Mouse (Mus musculus): Measurements from ENCODE around the gene Isca2. TPM values are rescaled to one million over a fixed set of nuclear protein-coding genes. Genes with fewer than 3 reads are reported as not detected.

Isca2 gene
- total RNA-seq (2014; fragmentation: Nextera tagmentation) (81.7 and 107 TPM in 2 replicates), total RNA-seq (2017) (58.6 and 66.2 TPM in 2 replicates)

GRCm38 (mm10) chr12:84772726-84773441 is at the start of gene Isca2, which contains the start of gene Npc2:
TSS of gene Isca2 (plus strand) at chr12:84773251.
TSS of gene Npc2 (minus strand) at chr12:84773152.
- ATAC-seq (replicated peaks; ENCODE audit: poor library complexity, severe bottlenecking) = peak; percentile 94

GRCm38 (mm10) chr12:84726391-84726790 is 46.7 kb upstream of the Isca2 start:
- no peak for ATAC-seq (replicated peaks; ENCODE audit: poor library complexity, severe bottlenecking)

DNA sequence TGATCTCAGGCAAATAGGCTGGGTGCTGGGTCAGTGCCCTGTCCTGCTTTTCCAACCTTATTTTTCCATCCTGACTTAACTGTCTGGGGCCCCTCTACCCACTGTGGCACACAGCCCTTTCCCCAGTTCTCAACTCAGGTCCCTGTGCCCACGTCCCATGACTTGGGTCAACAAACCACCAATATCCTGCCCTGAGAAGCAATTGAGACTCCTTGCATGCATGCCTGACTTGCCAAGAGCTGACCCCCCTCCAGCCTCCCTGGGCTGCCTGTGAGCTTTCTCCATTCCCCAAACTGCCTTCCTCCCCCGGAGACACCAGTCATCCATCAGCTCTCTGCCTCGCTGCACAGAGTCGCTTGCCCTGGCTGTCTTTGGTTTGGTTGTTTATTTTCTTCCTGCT is 46.1 kb upstream of the Isca2 start:
- ATAC-seq (replicated peaks; ENCODE audit: poor library complexity, severe bottlenecking) = no peak

GRCm38 (mm10) chr12:84727434-84727833 is 45.6 kb upstream of the Isca2 start:
- ATAC-seq (replicated peaks; ENCODE audit: poor library complexity, severe bottlenecking) = no peak

GRCm38 (mm10) chr12:84728421-84728820 is 44.6 kb upstream of the Isca2 start:
- no peak for ATAC-seq (replicated peaks; ENCODE audit: poor library complexity, severe bottlenecking)

GRCm38 (mm10) chr12:84733366-84733765 is 39.7 kb upstream of the Isca2 start:
- no peak for ATAC-seq (replicated peaks; ENCODE audit: poor library complexity, severe bottlenecking)

GRCm38 (mm10) chr12:84743496-84743895 is 29.6 kb upstream of the Isca2 start:
- ATAC-seq (replicated peaks; ENCODE audit: poor library complexity, severe bottlenecking) = no peak

GRCm38 (mm10) chr12:84745700-84746099 is 27.4 kb upstream of the Isca2 start:
- no peak for ATAC-seq (replicated peaks; ENCODE audit: poor library complexity, severe bottlenecking)

DNA sequence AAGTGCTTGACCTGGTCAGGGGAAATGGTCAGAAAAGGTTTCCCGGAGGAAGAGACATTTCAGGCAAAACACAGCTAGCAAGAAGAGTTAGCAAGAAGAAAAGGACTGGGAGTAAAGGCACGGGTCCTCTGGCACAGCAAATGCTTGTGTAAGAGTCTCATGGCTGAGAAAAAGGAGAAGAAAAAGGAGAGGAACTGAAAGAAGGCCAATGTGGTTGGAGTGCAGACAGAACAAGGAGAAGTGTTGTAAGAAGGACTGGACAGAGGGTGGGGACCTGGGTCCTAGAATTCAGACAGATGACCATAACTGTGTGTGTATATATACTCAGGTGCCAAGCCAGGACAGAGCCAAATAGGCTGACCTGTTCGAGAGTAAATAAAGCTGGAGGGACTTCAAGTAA is 24.9 kb upstream of the Isca2 start:
- ATAC-seq (replicated peaks; ENCODE audit: poor library complexity, severe bottlenecking) = peak; percentile 74

DNA sequence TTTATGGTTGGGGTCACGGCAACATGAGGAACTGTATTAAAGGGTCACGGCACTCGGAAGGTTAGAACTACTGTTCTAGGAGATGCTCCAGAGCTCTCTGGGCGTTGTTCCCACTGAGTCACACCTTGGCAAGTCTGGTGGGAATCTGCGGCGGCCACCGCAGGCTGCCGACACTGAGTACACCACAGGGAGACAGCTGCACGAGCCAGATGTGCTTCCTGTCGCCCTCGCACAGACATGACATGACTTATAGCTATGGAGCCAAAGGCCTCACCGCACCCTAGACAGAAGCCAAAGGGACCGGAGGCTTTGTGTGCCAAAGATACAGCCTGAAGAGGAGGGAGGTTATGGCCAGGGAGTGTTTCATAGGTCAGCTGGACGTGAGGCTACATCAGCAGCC is 22.4 kb upstream of the Isca2 start:
- ATAC-seq (replicated peaks; ENCODE audit: poor library complexity, severe bottlenecking) = peak; percentile 32

- ATAC-seq (replicated peaks; ENCODE audit: poor library complexity, severe bottlenecking) = peak; percentile 74
Measured at GRCm38 (mm10) chr12:84752131-84752977, 20.7 kb upstream of the Isca2 start.

DNA sequence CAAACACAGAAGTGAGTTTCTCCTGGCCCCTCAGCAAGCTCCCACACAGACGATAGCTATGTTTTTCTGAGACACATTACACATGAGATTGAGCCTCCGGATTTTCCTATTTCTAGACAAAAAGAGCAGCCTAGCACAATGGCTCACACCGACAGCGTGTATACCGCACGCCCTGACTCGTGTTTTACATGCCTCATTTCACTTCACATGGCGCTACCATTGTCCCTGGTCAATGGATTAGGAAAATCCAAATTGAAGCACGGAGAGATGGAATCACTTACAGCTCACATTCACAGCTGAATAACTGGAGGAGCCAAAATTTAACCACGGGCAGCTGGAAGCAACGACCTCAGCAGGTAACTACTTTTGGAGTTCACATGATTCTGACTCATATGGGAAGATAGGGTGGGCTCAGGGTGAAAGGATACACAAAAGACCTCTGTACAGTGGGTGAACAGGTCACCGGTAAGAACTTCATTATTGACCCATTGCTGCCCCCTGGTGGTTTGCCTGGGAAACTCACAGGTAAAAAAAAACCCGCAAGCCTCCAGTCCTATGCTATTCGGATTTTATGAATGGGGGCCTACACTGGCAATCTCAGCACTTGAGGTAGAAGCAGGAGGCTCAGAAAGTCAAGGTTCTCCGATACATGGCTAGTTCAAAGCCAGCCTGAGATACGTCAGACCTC is 17.9 kb upstream of the Isca2 start:
- ATAC-seq (replicated peaks; ENCODE audit: poor library complexity, severe bottlenecking) = no peak

DNA sequence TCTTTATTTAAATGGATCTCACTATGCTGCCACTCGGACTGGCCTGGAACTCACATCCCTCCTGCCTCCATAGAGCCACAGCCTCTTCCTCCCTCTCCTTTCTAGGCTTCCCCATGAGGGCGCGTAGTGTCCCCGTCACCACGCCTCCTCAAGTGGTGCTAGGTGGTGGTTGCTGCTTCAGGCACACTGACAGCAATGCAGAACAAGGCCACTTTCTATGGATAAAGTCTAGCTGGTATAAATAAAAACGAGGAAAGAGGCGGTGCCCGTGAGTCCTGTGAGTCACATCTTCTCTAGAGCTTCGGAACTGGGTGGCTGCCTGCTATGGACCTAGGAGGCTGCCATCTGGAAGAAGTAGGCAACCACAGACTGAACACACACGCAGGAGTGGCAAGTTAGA is 17.0 kb upstream of the Isca2 start:
- no peak for ATAC-seq (replicated peaks; ENCODE audit: poor library complexity, severe bottlenecking)

DNA sequence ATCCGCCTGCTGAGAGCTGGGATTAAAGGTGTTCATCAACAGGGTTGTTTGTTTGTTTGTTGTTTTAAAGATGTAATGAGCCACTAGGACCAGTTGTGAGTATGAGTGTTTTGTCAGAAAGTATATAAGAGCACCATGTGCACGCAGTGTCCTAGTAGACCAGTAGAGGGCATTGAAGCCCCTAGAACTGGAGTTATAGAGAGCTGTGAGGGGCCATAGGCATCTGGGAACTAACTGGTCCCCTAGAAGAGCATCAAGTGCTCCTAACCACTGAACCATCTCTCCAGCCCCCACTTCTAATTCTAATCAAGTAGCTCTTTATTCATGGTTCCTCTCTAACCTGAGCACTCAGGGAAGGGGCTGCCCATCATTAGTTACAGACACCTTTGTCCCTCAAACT is 14.0 kb upstream of the Isca2 start:
- peak; percentile 45 for ATAC-seq (replicated peaks; ENCODE audit: poor library complexity, severe bottlenecking)

DNA sequence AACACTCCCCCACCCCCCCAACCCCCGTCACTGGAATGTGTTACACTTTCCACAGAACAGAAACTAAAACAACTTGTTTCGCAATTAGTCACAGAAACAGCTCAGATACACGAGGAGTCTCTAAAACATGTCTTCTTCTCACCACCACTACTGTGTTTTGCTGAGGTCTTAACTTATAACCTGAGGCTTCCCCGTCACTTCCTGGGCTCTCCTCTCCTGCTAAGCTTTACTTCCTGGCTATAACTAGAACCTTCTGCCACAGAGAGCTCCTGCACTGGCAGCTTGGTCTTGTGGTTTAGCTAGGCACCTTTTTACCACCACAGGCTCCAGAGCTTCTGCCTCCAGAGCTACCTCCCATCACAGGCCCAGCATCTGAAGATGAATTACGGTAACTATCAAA is 10.5 kb upstream of the Isca2 start:
- peak; percentile 63 for ATAC-seq (replicated peaks; ENCODE audit: poor library complexity, severe bottlenecking)

GRCm38 (mm10) chr12:84763577-84764218 is 9.4 kb upstream of the Isca2 start:
- ATAC-seq (replicated peaks; ENCODE audit: poor library complexity, severe bottlenecking) = peak; percentile 47

DNA sequence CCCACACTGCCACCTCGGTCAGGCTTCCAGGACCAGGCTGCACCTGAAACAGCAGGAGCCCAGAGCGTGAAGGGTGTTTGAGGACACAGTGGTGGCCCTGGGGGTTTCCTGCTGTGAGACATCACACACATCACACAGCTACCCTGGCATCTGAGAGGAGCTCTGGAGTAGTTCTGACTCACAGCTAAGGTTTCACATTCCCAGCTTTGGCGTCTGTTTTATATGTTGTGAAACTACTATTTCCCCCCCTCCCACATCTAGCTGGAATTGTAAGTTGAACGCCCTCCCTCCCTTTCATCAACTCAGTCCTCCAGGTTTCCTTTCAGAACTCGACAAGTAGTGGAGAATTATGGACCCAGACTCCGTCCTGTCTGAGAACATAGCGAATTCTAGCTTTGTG is 8.3 kb upstream of the Isca2 start:
- no peak for ATAC-seq (replicated peaks; ENCODE audit: poor library complexity, severe bottlenecking)

DNA sequence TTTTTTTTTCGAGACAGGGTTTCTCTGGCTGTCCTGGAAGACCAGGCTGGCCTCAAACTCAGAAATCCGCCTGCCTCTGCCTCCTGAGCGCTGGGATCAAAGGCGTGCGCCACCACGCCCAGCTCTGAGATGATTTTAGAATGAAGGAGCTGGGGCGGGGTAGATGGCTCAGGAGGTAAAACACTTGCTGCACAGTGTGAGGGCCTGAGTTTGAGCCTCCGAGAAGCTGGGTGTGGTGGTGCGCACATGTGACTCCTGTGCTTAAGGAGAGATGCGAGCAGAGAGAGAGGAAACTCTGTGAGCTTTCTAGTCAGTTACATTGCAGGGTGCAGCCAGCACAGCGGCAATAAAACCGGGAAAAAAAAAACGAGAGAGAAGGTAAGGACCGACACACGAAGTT is 7.5 kb upstream of the Isca2 start:
- no peak for ATAC-seq (replicated peaks; ENCODE audit: poor library complexity, severe bottlenecking)

DNA sequence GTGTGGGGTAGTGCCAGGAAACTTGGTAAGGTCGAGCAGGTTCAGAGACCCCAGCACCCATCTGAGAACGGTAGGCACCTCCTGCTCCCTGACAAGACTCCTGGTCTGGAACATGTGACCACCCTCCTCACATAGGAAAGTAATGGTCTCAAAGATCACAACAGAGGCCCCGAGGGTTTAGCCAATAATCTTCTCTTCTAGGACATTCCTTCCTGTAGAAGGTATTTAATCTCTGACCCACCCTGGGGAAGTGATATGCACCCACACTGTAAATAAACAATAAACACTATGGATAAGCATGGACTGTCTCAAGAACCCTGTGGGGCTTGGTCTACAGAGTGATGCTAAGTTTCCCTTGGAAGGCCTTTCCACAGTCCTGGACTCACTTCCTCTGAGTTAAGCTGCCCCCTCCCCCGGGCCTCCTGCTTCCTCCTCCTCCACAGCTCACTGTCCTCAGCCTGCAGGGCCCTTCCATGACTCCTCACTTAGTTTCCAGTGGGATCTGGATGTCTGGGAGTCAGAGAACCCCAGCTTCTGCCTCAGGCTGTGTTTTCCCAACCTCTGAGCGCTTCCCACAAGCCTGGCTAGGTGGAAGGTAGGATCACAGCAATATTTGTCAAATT is 6.8 kb upstream of the Isca2 start:
- peak; percentile 38 for ATAC-seq (replicated peaks; ENCODE audit: poor library complexity, severe bottlenecking)

GRCm38 (mm10) chr12:84767510-84767909 is 5.5 kb upstream of the Isca2 start:
- peak; percentile 74 for ATAC-seq (replicated peaks; ENCODE audit: poor library complexity, severe bottlenecking)

Measured in granulocyte monocyte progenitor cell, adult 5-6 weeks (primary cell).